Mouse (Mus musculus): Measurements from ENCODE around the gene Anxa11.
A peak's percentile ranks its signal among the peaks of the same experiment; 100 is the strongest.
"Not testable (repeated sequence)": the region's sequence is repeated elsewhere in the genome, so short reads cannot be mapped to it uniquely, and the experiment has no call there.

Gene Anxa11

GRCm38 (mm10) chr14:25841991-25842687 is at the start of gene Anxa11:
Gene Anxa11 (plus strand): TSS chr14:25842156.
- DNase-seq (ENCODE audit: low read depth, low spot score), result peak; percentile 59

GRCm38 (mm10) chr14:25794331-25794730 is 47.6 kb upstream of the Anxa11 start:
- DNase-seq (ENCODE audit: low read depth, low spot score), result no peak

DNA sequence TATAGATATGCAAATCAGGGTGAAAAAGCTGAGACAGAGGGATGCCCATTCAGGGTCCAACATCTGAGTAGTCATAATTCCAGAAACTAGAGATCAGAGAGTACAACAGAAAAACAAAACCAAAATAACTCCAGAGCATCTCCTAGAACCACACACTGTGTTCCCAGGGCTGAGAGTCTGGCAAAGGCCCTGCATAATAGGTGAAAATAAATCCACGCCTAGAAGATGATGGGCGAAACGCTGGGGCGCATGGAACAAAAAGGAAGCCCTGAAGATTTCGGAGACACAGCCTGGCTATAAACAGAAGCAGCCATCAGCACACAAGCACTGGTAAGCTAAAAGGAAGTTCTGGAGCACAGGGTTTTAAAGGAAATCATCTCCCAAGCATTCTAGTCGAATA is 46.9 kb upstream of the Anxa11 start:
- no peak for DNase-seq (ENCODE audit: low read depth, low spot score)

DNA sequence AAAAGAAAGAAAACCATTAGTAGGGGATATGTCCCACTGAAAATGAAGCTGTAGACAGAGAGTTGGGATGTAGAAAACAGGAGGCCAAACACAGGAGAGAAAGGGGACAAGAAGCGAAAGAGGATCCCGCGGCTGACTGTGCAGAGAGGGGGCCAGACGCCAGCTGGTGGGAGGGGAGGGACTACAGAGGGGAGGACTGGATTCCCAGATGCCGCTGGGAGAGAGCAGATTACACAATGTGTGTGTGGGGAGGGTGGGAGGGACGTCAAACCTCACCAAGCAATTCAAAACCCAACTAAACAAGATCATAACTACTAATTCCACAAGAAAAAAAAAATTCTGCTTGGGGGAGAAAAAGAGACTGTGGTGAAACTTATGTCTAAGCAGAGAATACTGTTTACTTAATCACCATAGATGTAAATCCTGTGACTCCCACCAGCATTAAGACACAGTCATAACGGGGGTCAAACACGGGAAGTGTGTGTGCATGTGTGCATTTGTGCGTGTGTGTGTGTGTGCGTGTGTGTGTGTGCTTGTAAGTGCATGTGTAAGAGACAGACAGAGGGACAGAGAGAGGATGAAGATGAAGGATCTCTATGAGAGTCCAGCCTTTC is 46.3 kb upstream of the Anxa11 start:
- no peak for DNase-seq (ENCODE audit: low read depth, low spot score)

GRCm38 (mm10) chr14:25796619-25797018 is 45.3 kb upstream of the Anxa11 start:
- DNase-seq (ENCODE audit: low read depth, low spot score), result peak; percentile 52

DNA sequence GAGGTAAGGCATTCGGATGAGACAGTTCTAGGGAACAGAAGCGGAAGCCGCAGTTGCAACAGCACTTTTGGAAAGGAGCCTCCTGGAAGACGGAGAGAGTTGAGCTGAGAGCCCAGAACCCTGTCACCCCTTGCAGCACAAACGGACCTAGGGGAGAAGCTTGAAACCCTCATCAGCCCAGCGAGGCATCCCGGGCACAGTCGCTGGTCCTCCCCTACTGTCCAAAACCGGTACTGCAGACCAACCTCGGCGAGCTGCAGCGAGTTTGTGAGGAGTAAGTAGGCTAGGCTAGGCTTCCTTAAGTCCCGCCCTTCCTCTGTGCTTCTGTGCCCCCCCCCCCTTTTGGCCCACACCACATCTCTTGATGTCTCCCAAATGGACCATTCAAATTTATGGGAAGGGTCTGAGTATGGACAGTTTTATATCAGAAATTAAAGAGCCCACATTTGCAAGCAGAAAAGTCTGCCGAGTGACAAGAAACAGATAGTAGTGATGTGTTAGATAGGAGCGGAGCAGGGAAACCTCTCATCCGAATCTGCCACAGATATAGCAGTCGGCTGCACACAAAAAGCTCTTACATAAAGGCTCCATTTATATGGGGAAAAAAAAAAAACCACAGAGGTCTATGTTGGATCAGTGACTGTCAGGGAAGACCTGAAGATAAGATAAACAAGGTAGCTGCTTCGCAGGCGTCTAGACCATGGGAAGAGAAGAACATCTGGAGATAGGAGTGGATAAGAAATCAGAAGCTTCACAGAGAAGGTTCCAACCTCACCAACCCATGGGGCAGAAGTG is 41.6 kb upstream of the Anxa11 start:
- DNase-seq (ENCODE audit: low read depth, low spot score), result peak; percentile 82

DNA sequence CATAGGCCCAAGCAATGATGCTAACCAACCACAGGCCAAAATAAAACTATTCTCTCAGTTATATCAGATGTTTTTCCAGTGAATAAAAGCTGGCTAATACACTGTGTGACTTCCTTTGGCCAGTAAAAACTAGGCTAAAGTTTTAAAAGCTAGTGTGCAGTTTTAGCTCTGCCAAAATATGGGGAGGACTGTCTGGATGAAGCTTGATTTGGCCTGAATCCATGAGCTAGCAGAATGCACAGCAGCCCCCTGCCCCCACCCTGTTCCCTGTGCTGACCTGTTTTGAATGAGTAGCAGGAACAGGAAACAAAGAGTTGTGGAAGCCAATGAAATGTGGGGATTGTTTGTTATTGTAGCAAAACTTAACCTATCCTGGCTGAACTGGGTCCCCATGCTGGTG is 39.4 kb upstream of the Anxa11 start:
- DNase-seq (ENCODE audit: low read depth, low spot score), result no peak

- DNase-seq (ENCODE audit: low read depth, low spot score), result no peak
Measured at GRCm38 (mm10) chr14:25803246-25803809, 38.6 kb upstream of the Anxa11 start.

- no peak for DNase-seq (ENCODE audit: low read depth, low spot score)
Measured at GRCm38 (mm10) chr14:25805871-25806270, 36.1 kb upstream of the Anxa11 start.

DNA sequence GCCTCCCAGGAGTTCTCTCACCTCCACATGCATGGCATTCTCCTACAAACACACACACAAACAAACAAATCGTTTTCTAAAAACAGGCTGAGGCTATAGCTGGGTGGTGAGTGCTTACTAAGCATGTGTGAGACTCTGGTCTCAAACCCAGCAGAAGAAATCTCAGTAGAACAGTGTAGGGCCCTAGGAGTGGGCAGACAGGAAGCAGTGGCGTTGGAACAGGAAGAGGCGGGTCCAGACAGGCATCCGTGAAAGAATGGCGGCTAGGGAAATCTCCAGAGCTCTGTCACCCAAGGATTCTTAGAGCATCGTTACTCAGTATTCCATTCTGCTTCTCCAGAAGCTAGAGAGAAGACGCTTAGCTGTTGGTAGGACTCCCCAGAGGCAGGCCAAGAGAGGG is 35.4 kb upstream of the Anxa11 start:
- no peak for DNase-seq (ENCODE audit: low read depth, low spot score)

- not testable (repeated sequence) for DNase-seq (ENCODE audit: low read depth, low spot score)
Measured at GRCm38 (mm10) chr14:25811026-25811425, 30.9 kb upstream of the Anxa11 start.

- DNase-seq (ENCODE audit: low read depth, low spot score), result no peak
Measured at GRCm38 (mm10) chr14:25814140-25814539, 27.8 kb upstream of the Anxa11 start.

GRCm38 (mm10) chr14:25816416-25816815 is 25.5 kb upstream of the Anxa11 start:
- peak; percentile 75 for DNase-seq (ENCODE audit: low read depth, low spot score)

- no peak for DNase-seq (ENCODE audit: low read depth, low spot score)
Measured at GRCm38 (mm10) chr14:25822584-25822983, 19.4 kb upstream of the Anxa11 start.

GRCm38 (mm10) chr14:25824995-25825394 is 17.0 kb upstream of the Anxa11 start:
- DNase-seq (ENCODE audit: low read depth, low spot score), result no peak

- DNase-seq (ENCODE audit: low read depth, low spot score), result no peak
Measured at GRCm38 (mm10) chr14:25825880-25826626, 15.9 kb upstream of the Anxa11 start.

DNA sequence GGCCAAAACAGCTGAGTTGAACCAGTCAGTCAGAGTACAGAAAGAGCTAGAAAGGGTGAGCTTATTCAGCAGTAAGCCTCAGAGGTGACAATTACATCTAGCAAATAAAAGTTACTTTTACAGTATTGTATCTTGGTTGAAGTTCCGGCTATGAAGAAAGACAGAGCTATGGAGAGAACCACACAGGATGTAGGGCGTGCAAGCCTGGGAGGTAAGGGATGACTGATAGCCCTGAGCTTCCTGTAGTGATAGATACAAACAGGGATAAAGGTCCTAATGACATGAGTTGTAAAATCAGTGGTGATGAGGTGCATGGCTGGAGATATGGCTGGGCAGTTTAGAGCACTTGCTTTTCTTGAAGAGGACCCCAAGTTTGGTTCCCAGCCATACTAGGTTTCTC is 15.1 kb upstream of the Anxa11 start:
- DNase-seq (ENCODE audit: low read depth, low spot score), result no peak

- DNase-seq (ENCODE audit: low read depth, low spot score), result no peak
Measured at GRCm38 (mm10) chr14:25831332-25831731, 10.6 kb upstream of the Anxa11 start.

- DNase-seq (ENCODE audit: low read depth, low spot score), result peak; percentile 59
Measured at GRCm38 (mm10) chr14:25832301-25832700, 9.7 kb upstream of the Anxa11 start.

DNA sequence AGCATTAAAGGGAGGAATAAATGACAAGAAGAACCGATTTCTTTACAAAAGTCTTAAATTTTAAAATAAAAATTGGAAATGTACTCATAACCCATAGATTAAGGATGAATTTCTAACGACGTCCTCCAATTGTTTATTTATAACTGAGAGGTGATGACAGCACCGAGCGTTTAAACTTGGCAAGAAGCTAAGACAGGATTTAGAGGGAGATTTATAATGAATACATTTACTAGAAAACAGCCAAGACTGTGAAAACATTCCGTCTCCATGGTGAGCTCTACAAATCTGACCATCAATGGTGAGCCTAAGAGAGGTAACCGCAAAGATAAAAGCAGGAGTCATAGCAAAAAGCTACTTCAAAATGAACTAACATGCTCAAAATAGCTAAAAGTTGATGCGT is 3.5 kb upstream of the Anxa11 start:
- no peak for DNase-seq (ENCODE audit: low read depth, low spot score)

DNA sequence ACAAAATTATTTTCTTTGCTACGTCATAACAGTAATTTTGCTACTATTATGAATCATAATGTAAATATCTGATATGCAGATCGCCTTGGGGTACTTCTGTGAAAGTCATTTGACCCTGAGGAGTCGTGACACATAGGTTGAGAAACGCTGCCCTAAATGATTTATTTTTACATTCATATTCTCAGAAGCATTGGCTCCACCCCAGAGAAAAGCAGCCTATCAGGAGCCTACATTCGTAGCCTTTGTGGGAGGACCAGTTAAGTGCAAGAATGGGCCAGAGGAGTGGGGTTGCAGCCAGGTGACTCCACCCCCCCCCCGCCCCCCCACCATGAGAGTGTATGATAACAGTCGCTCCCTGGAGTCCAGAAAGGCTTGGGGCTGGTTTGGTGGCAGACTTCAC is 2.2 kb upstream of the Anxa11 start:
- no peak for DNase-seq (ENCODE audit: low read depth, low spot score)

GRCm38 (mm10) chr14:25840961-25841360 is 995 bp upstream of the Anxa11 start:
- no peak for DNase-seq (ENCODE audit: low read depth, low spot score)

Data from forelimb bud, embryonic 11.5 days (tissue).